Comparison of ENCODE assay signal across 23 mouse cellular contexts in the genomic region with DNA sequence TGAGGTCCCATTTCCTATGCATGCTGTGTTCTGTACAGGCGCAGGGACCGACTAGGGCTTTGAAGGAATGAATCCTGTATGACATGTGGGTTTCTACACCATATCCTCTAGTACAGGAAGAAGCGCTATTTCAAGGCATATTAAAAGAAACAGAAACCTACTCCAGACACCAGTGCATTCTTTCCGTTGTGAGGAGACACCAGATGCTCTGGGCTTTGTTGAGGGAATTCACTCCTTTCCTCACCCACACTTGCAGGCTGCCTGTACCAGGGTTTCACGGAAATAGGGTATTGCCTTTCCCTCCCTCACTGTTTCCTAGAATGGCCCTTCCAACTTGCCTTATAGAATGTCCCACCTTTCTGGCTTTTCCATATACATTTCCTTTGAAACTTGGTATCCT.
A peak's percentile ranks its signal among the peaks of the same experiment; 100 is the strongest.
DNase-seq lines count a peak whose midpoint lies in the region; ATAC-seq and TF ChIP-seq lines count a peak whose summit lies in the region.
"Had no signal": no experiment of that assay in that cellular context is flagged by ENCODE, and none has a peak within 500 bp of the region (broad histone marks: within the 10 kb centered on the region; RNA-seq: fewer than 3 reads in every experiment).

No protein-coding gene starts in this region.

- H3K27ac ChIP-seq in forebrain, postnatal 0 days (ENCODE audit: low read depth, low read length), result no peak overlapping the region
- H3K27ac ChIP-seq in forebrain, embryonic 12.5 days, result no peak overlapping the region
- 0 out of 2 replicates have a peak overlapping the region, but pooled peaks have one; percentile 6 for H3K27ac ChIP-seq in kidney, embryonic 15.5 days
- no peak overlapping the region for H3K27ac ChIP-seq in kidney, embryonic 16.5 days (ENCODE audit: low read length)
- H3K27ac ChIP-seq: embryonic facial prominence, embryonic 12.5 days; embryonic facial prominence, embryonic 15.5 days; forebrain, embryonic 15.5 days; gastrocnemius, adult 2 months; hindbrain, embryonic 12.5 days; hindbrain, embryonic 15.5 days had no signal

- no peaks in the 10 kb centered on the region for H3K36me3 ChIP-seq in forebrain, postnatal 0 days (ENCODE audit: insufficient read depth)
- no peaks in the 10 kb centered on the region for H3K36me3 ChIP-seq in forebrain, embryonic 12.5 days (replicated peaks)
- H3K36me3 ChIP-seq in kidney, embryonic 15.5 days, result no peaks in the 10 kb centered on the region
- no peaks in the 10 kb centered on the region for H3K36me3 ChIP-seq in kidney, embryonic 16.5 days (ENCODE audit: insufficient read depth, low read length)
- H3K36me3 ChIP-seq: embryonic facial prominence, embryonic 12.5 days; embryonic facial prominence, embryonic 15.5 days; forebrain, embryonic 15.5 days; hindbrain, embryonic 12.5 days; hindbrain, embryonic 15.5 days had no signal

- DNase-seq in forebrain, postnatal 0 days, result no peak
- DNase-seq in left cerebral cortex, postnatal 14 days (ENCODE audit: low spot score in 2 of 2), result peak; percentile 38 to 67
- no peak for DNase-seq in left cerebral cortex, adult 11 months (ENCODE audit: low spot score)
- peak; percentile 3 for DNase-seq in R1 (ENCODE audit: low read depth, low spot score)
- no peak for DNase-seq in yolk sac, embryonic 10.5 days (ENCODE audit: low spot score)
- DNase-seq: adrenal gland, postnatal 10 days; adrenal gland, postnatal 36 days; cerebellum, adult 11 months; cerebellum, adult 2 months; cerebellum, adult 9-11 months; cerebellum, postnatal 25 days; gastrocnemius, adult 2 months; gastrocnemius, postnatal 14 days; heart, adult 11 months had no signal

- 76% methylated on average over 5 of the region's 5 CpGs for WGBS in forebrain, postnatal 0 days
- WGBS in forebrain, embryonic 12.5 days, result 76% methylated on average over 5 of the region's 5 CpGs
- 73% methylated on average over 5 of the region's 5 CpGs for WGBS in kidney, embryonic 15.5 days
- 65% methylated on average over 5 of the region's 5 CpGs for WGBS in kidney, embryonic 16.5 days

- no peaks in the 10 kb centered on the region for H3K27me3 ChIP-seq in forebrain, postnatal 0 days (ENCODE audit: insufficient read depth, low read length)
- peaks cover 34% of the 10 kb centered on the region for H3K27me3 ChIP-seq in forebrain, embryonic 12.5 days
- 0 out of 2 replicates have a peak, but pooled peaks cover 3% of the 10 kb centered on the region for H3K27me3 ChIP-seq in kidney, embryonic 15.5 days
- no peaks in the 10 kb centered on the region for H3K27me3 ChIP-seq in kidney, embryonic 16.5 days (ENCODE audit: insufficient read depth, low read length)
- H3K27me3 ChIP-seq: embryonic facial prominence, embryonic 15.5 days; forebrain, embryonic 15.5 days; hindbrain, embryonic 12.5 days; hindbrain, embryonic 15.5 days had no signal

- no peak overlapping the region for H3K9ac ChIP-seq in forebrain, postnatal 0 days
- no peak overlapping the region for H3K9ac ChIP-seq in forebrain, embryonic 12.5 days
- H3K9ac ChIP-seq in kidney, embryonic 15.5 days, result no peak overlapping the region
- H3K9ac ChIP-seq in kidney, embryonic 16.5 days (replicated peaks; ENCODE audit: low read length), result no peak overlapping the region
- H3K9ac ChIP-seq: embryonic facial prominence, embryonic 12.5 days; embryonic facial prominence, embryonic 15.5 days; forebrain, embryonic 15.5 days; hindbrain, embryonic 12.5 days; hindbrain, embryonic 15.5 days had no signal

- no peak for TF ChIP-seq CTCF in forebrain, postnatal 0 days (IDR thresholded peaks at IDR 0.05; ENCODE audit: low read depth)

- no peak overlapping the region for H3K4me3 ChIP-seq in forebrain, postnatal 0 days (ENCODE audit: low read depth, low read length)
- H3K4me3 ChIP-seq in forebrain, embryonic 12.5 days (replicated peaks), result no peak overlapping the region
- H3K4me3 ChIP-seq in kidney, embryonic 15.5 days (replicated peaks), result no peak overlapping the region
- no peak overlapping the region for H3K4me3 ChIP-seq in kidney, embryonic 16.5 days (ENCODE audit: low read length)
- H3K4me3 ChIP-seq: embryonic facial prominence, embryonic 12.5 days; embryonic facial prominence, embryonic 15.5 days; forebrain, embryonic 15.5 days; gastrocnemius, adult 2 months; hindbrain, embryonic 12.5 days; hindbrain, embryonic 15.5 days had no signal

- 0 out of 2 replicates have a peak, but pooled peaks have one; percentile 4 for ATAC-seq in forebrain, postnatal 0 days
- ATAC-seq in forebrain, embryonic 12.5 days (ENCODE audit: low FRiP score), result no peak
- no peak for ATAC-seq in kidney, embryonic 15.5 days (replicated peaks; ENCODE audit: low FRiP score)
- no peak for ATAC-seq in kidney, embryonic 16.5 days (ENCODE audit: low FRiP score, low TSS enrichment)
- ATAC-seq: forebrain, embryonic 15.5 days had no signal

- intact Hi-C loops in left cerebral cortex, postnatal 14 days (cut with DNase I), result no loop called here

- H3K4me2 ChIP-seq in forebrain, postnatal 0 days (ENCODE audit: low read depth), result no peak overlapping the region
- no peak overlapping the region for H3K4me2 ChIP-seq in forebrain, embryonic 12.5 days
- no peak overlapping the region for H3K4me2 ChIP-seq in kidney, embryonic 15.5 days
- H3K4me2 ChIP-seq in kidney, embryonic 16.5 days (replicated peaks; ENCODE audit: low read depth, low read length), result no peak overlapping the region
- H3K4me2 ChIP-seq: embryonic facial prominence, embryonic 12.5 days; embryonic facial prominence, embryonic 15.5 days; forebrain, embryonic 15.5 days; heart, embryonic 11.5 days; hindbrain, embryonic 12.5 days; hindbrain, embryonic 15.5 days had no signal

- no peaks in the 10 kb centered on the region for H3K9me3 ChIP-seq in forebrain, postnatal 0 days (ENCODE audit: low read length)
- H3K9me3 ChIP-seq in forebrain, embryonic 12.5 days, result no peaks in the 10 kb centered on the region
- no peaks in the 10 kb centered on the region for H3K9me3 ChIP-seq in kidney, embryonic 15.5 days (replicated peaks)
- H3K9me3 ChIP-seq in kidney, embryonic 16.5 days (ENCODE audit: low read length), result no peaks in the 10 kb centered on the region
- H3K9me3 ChIP-seq: embryonic facial prominence, embryonic 12.5 days; embryonic facial prominence, embryonic 15.5 days; forebrain, embryonic 15.5 days; hindbrain, embryonic 12.5 days; hindbrain, embryonic 15.5 days had no signal

- H3K4me1 ChIP-seq in forebrain, postnatal 0 days (ENCODE audit: insufficient read depth), result 0 out of 2 replicates have a peak, but pooled peaks cover 4% of the 10 kb centered on the region
- no peaks in the 10 kb centered on the region; the same call in 1 of the 2 replicates for H3K4me1 ChIP-seq in forebrain, embryonic 12.5 days
- H3K4me1 ChIP-seq in kidney, embryonic 15.5 days, result peaks cover 40% of the 10 kb centered on the region
- peaks cover 38% of the 10 kb centered on the region for H3K4me1 ChIP-seq in kidney, embryonic 16.5 days (ENCODE audit: insufficient read depth, low read length)
- H3K4me1 ChIP-seq: embryonic facial prominence, embryonic 12.5 days had no signal

Comparison
In these comparisons a context has a peak if more than half of its experiments do, and no peak if none do; other contexts are left out.
1. DNase-seq: peak in left cerebral cortex, postnatal 14 days (2 of 2) and R1 (single experiment); none in forebrain, postnatal 0 days (single experiment), left cerebral cortex, adult 11 months (single experiment) and yolk sac, embryonic 10.5 days (single experiment).